Mouse (Mus musculus): ENCODE results near the gene Fam151b. TPM values are rescaled to one million over a fixed set of nuclear protein-coding genes. Genes with fewer than 3 reads are reported as not detected.

Gene Fam151b
- 0.15 TPM in 1 of 2 replicates, not detected in the other for polyA plus RNA-seq (2016; fragmentation: Nextera tagmentation; extraction: Ambion mirVana)

- Histone ChIP-seq H3K4me2 (replicated peaks) (peak within 1 kb of the TSS; percentile 66), H3K9me3 (no peaks in the 10 kb centered on the region), H3K27ac (replicated peaks) (peak within 1 kb of the TSS; percentile 73), H3K27me3 (no peaks in the 10 kb centered on the region), H3K4me3 (peak within 1 kb of the TSS; percentile 45), H3K36me3 (no peaks in the 10 kb centered on the region), H3K9ac (replicated peaks) (0 out of 2 replicates have a peak within 1 kb of the TSS, but pooled peaks have one; percentile 28), H3K4me1 (no peaks in the 10 kb centered on the region)
- 6% methylated on average over 19 of the region's 19 CpGs for WGBS
- ATAC-seq (ENCODE audit: low FRiP score, low read depth) = peak; percentile 100
Measured at GRCm38 (mm10) chr13:92483852-92484463, at the start of gene Fam151b. Gene Fam151b (minus strand): TSS chr13:92484015.

GRCm38 (mm10) chr13:92532216-92532615, 48.4 kb upstream of the Fam151b start:
- H3K36me3 ChIP-seq = no peaks in the 10 kb centered on the region
- no peak overlapping the region for H3K27ac ChIP-seq (replicated peaks)
- H3K4me3 ChIP-seq = no peak overlapping the region
- no peak overlapping the region for H3K4me2 ChIP-seq (replicated peaks)
- no peak for ATAC-seq (ENCODE audit: low FRiP score, low read depth)
- 83% methylated on average over 2 of the region's 2 CpGs for WGBS
- H3K9ac ChIP-seq (replicated peaks) = no peak overlapping the region
- peaks cover 3% of the 10 kb centered on the region for H3K4me1 ChIP-seq
- no peaks in the 10 kb centered on the region for H3K9me3 ChIP-seq
- no peaks in the 10 kb centered on the region for H3K27me3 ChIP-seq

DNA sequence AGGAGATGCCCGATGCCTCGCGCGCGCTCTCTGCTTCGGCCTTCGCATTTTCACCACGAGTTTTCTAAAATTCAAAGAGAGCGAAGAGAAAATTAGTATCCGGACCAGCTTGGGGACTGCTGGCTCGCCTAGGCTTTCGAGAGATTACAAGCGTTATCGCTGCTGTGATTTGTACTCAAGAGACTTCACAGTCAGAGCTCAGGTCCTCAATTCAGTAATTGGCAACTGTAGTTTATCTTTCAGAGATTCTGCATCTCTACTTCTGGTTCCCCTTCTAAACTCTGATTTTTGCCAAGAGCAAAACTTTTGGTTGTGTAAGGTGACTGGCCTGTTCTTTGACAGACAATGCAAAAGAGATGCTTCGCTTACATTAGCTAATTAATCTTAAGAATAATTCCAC, 47.4 kb upstream of the Fam151b start:
- Histone ChIP-seq H3K36me3 (no peaks in the 10 kb centered on the region), H3K9me3 (no peaks in the 10 kb centered on the region), H3K9ac (replicated peaks) (peak overlapping the region; percentile 85), H3K4me3 (peak overlapping the region; percentile 74), H3K4me2 (replicated peaks) (peak overlapping the region; percentile 67), H3K27ac (replicated peaks) (peak overlapping the region; percentile 94), H3K27me3 (no peaks in the 10 kb centered on the region), H3K4me1 (peaks cover 3% of the 10 kb centered on the region)
- whole genome bisulfite sequencing = 5% methylated on average over 15 of the region's 15 CpGs
- ATAC-seq (ENCODE audit: low FRiP score, low read depth) = peak; percentile 6; the same call in 1 of the 2 replicates

- Histone ChIP-seq H3K9me3 (no peaks in the 10 kb centered on the region), H3K36me3 (no peaks in the 10 kb centered on the region), H3K4me1 (peaks cover 3% of the 10 kb centered on the region), H3K27me3 (no peaks in the 10 kb centered on the region), H3K4me2 (replicated peaks) (peak within 1 kb of the TSS; percentile 67), H3K9ac (replicated peaks) (peak within 1 kb of the TSS; percentile 85), H3K27ac (replicated peaks) (peak within 1 kb of the TSS; percentile 94), H3K4me3 (peak within 1 kb of the TSS; percentile 74)
- ATAC-seq (ENCODE audit: low FRiP score, low read depth) = peak; percentile 99
- under 1% methylated on average over 44 of the region's 46 CpGs for WGBS
Measured at GRCm38 (mm10) chr13:92530721-92531211, 47.0 kb upstream of the Fam151b start, which contains the start of gene Zfyve16. Gene Zfyve16 (minus strand): TSS chr13:92530868.

- peak overlapping the region; percentile 67 for H3K4me2 ChIP-seq (replicated peaks)
Measured at GRCm38 (mm10) chr13:92529828-92530720, 46.3 kb upstream of the Fam151b start.

DNA sequence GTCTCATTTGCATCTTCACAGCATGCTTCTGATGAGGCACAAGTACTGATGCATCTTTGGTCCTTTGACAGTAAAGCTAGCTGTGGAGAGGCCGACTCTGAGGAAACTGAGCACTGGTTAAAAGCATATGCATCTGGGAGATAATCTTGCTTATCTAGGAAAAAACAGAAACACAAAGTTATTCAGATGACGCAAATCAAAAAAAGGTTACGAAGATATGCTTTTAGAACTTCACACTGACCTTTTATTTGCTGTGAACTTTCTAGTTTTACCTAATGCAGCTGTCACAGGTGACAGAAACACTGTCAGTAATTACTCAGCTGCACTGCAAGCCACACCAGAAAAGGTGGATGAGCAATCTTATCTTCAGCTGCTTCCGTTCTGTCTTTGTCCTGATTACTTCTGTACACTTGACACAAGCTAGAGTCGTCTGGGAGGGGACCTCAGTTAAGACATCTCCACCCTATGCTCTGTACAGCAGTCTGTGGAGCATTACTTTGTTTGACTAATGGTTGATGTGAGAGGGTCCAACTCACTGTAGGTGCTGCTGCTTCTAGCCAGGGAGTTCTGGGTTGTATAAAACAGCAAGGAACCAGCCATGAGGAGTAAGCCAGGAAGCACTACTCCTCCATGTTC, 39.5 kb upstream of the Fam151b start:
- 89% methylated on average over 5 of the region's 5 CpGs for WGBS
- Histone ChIP-seq H3K4me3 (no peak overlapping the region), H3K27me3 (no peaks in the 10 kb centered on the region), H3K4me2 (replicated peaks) (no peak overlapping the region), H3K4me1 (no peaks in the 10 kb centered on the region), H3K36me3 (peaks cover 33% of the 10 kb centered on the region), H3K9ac (replicated peaks) (no peak overlapping the region), H3K27ac (replicated peaks) (no peak overlapping the region), H3K9me3 (no peaks in the 10 kb centered on the region)
- no peak for ATAC-seq (ENCODE audit: low FRiP score, low read depth)

More at GRCm38 (mm10) chr13:92529828-92530720, 46.3 kb upstream of the Fam151b start:
- Histone ChIP-seq H3K4me1 (peaks cover 3% of the 10 kb centered on the region), H3K9me3 (no peaks in the 10 kb centered on the region), H3K4me3 (peak overlapping the region; percentile 74), H3K27ac (replicated peaks) (peak overlapping the region; percentile 94), H3K27me3 (no peaks in the 10 kb centered on the region), H3K9ac (replicated peaks) (peak overlapping the region; percentile 85), H3K36me3 (no peaks in the 10 kb centered on the region)
- WGBS = 4% methylated on average over 38 of the region's 47 CpGs
- ATAC-seq (ENCODE audit: low FRiP score, low read depth) = no peak; the same call in 1 of the 2 replicates

GRCm38 (mm10) chr13:92504871-92505270, 21.1 kb upstream of the Fam151b start:
- 89% methylated on average over 12 of the region's 12 CpGs for WGBS
- Histone ChIP-seq H3K27me3 (no peaks in the 10 kb centered on the region), H3K27ac (replicated peaks) (no peak overlapping the region), H3K4me2 (replicated peaks) (no peak overlapping the region), H3K9ac (replicated peaks) (no peak overlapping the region), H3K4me3 (no peak overlapping the region), H3K9me3 (no peaks in the 10 kb centered on the region), H3K36me3 (peaks cover 38% of the 10 kb centered on the region), H3K4me1 (no peaks in the 10 kb centered on the region)
- ATAC-seq (ENCODE audit: low FRiP score, low read depth) = no peak

DNA sequence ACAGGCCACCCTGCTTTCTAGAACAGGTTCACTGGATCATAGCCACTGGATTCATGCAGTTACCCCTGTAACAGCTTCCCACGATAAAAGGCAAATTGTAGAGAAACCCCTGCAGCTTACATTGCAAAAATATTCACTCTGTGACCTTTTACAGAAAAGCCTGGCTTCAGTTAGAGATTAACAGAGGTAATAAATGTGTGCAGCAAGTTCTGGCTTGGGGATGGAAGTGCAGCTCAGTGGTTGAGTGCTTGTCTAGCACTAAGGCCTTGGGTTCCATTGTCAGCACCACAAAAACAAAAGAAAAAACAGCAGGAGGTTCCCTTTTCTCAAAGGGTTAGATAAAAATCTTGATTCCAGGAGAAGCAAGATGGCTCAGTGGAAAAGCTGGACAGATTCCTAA, 8.1 kb upstream of the Fam151b start:
- Histone ChIP-seq H3K36me3 (peaks cover 29% of the 10 kb centered on the region), H3K9ac (replicated peaks) (no peak overlapping the region), H3K4me3 (no peak overlapping the region), H3K4me2 (replicated peaks) (no peak overlapping the region), H3K9me3 (no peaks in the 10 kb centered on the region), H3K27ac (replicated peaks) (no peak overlapping the region), H3K27me3 (no peaks in the 10 kb centered on the region), H3K4me1 (no peaks in the 10 kb centered on the region)
- ATAC-seq (ENCODE audit: low FRiP score, low read depth) = no peak
- WGBS = 94% methylated on average over 1 of the region's 1 CpGs

DNA sequence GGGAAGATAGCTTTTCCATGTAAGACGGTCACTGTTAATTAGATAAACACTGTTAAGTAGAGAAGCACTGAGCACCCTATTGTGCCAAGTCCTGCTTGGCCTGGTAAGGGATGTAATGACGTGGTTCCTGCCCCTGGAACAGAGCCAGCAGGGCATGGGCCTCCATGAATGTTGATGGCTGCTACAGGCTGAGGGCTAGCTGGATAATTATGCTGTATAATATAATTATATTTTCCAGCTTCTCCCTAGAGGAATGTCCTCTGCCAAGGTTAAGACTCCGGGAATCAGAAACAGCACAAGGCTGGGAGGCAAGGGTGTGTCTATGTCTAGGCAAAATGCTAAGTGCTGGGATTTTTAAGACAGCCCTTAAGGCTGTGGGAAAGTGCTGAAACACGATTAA, 7.0 kb upstream of the Fam151b start:
- no peak for ATAC-seq (ENCODE audit: low FRiP score, low read depth)

GRCm38 (mm10) chr13:92483348-92483747, 467 bp downstream of the Fam151b start:
- Histone ChIP-seq H3K27ac (replicated peaks) (peak overlapping the region; percentile 73), H3K9ac (replicated peaks) (no peak overlapping the region), H3K4me1 (no peaks in the 10 kb centered on the region), H3K9me3 (no peaks in the 10 kb centered on the region), H3K4me2 (replicated peaks) (peak overlapping the region; percentile 66), H3K4me3 (peak overlapping the region; percentile 45), H3K36me3 (no peaks in the 10 kb centered on the region), H3K27me3 (no peaks in the 10 kb centered on the region)
- ATAC-seq (ENCODE audit: low FRiP score, low read depth) = peak; percentile 74
- WGBS = 8% methylated on average over 3 of the region's 3 CpGs

More for the DNA sequence above, 7.0 kb upstream of the Fam151b start:
- no peaks in the 10 kb centered on the region for H3K4me1 ChIP-seq
- no peaks in the 10 kb centered on the region for H3K9me3 ChIP-seq
- no peak overlapping the region for H3K27ac ChIP-seq (replicated peaks)
- H3K36me3 ChIP-seq = peaks cover 29% of the 10 kb centered on the region
- WGBS = 85% methylated on average over 4 of the region's 4 CpGs
- no peak overlapping the region for H3K4me2 ChIP-seq (replicated peaks)
- H3K9ac ChIP-seq (replicated peaks) = no peak overlapping the region
- H3K4me3 ChIP-seq = no peak overlapping the region
- H3K27me3 ChIP-seq = no peaks in the 10 kb centered on the region

DNA sequence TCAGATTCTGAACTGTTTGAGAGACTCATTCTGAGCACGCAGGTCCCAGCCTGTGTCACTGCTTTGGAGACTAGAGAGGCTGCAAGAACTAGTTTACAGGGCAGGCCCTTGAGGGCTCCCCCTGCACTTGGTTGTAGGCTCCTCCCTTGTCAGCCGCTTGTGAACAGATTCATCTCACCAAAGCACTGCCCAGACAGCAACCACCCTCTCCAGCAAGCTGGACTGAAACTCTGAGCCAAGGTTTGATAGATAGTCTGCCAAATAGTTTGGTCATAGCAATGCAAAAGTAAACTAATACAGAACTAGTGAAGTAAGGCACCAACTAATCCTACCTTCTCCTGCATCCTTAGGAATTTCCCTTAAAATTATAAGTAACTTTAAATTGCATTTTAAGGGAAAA, 13.7 kb downstream of the Fam151b start:
- Histone ChIP-seq H3K4me2 (replicated peaks) (no peak overlapping the region), H3K36me3 (peaks cover 10% of the 10 kb centered on the region; the same call in 1 of the 2 replicates), H3K9me3 (no peaks in the 10 kb centered on the region), H3K4me1 (no peaks in the 10 kb centered on the region), H3K27me3 (no peaks in the 10 kb centered on the region), H3K9ac (replicated peaks) (no peak overlapping the region), H3K4me3 (no peak overlapping the region), H3K27ac (replicated peaks) (no peak overlapping the region)
- no peak for ATAC-seq (ENCODE audit: low FRiP score, low read depth)
- WGBS = 86% methylated on average over 2 of the region's 2 CpGs
